Mouse (Mus musculus): ENCODE data around the gene Scamp1. TPM values are rescaled to one million over a fixed set of nuclear protein-coding genes. Genes with fewer than 3 reads are reported as not detected.

The Scamp1 gene
- polyA plus RNA-seq, 1 experiment from 2014 or later: 33.1 TPM

GRCm38 (mm10) chr13:94164501-94164900, 121.2 kb downstream of the Scamp1 start:
- Histone ChIP-seq H3K36me3 (no peaks in the 10 kb centered on the region), H3K27me3 (ENCODE audit: insufficient read depth, poor library complexity, severe bottlenecking) (peaks cover 3% of the 10 kb centered on the region; the same call in 1 of the 2 replicates), H3K27ac (no peak overlapping the region), H3K4me1 (replicated peaks) (peaks cover 12% of the 10 kb centered on the region), H3K4me3 (no peak overlapping the region), H3K9me3 (no peaks in the 10 kb centered on the region)
- DNase-seq (ENCODE audit: low spot score): no peak
- WGBS: 83% methylated on average over 6 of the region's 6 CpGs

GRCm38 (mm10) chr13:94159478-94160220, 126.0 kb downstream of the Scamp1 start:
- DNase-seq (ENCODE audit: low spot score): no peak
- Histone ChIP-seq H3K4me3 (no peak overlapping the region), H3K9me3 (no peaks in the 10 kb centered on the region), H3K27ac (no peak overlapping the region), H3K4me1 (replicated peaks) (peaks cover 24% of the 10 kb centered on the region), H3K36me3 (no peaks in the 10 kb centered on the region), H3K27me3 (ENCODE audit: insufficient read depth, poor library complexity, severe bottlenecking) (no peaks in the 10 kb centered on the region)
- WGBS: 78% methylated on average over 7 of the region's 7 CpGs

- DNase-seq (ENCODE audit: low spot score): peak; percentile 36
- Histone ChIP-seq H3K27me3 (ENCODE audit: insufficient read depth, poor library complexity, severe bottlenecking) (no peaks in the 10 kb centered on the region), H3K9me3 (no peaks in the 10 kb centered on the region), H3K4me1 (replicated peaks) (peaks cover 24% of the 10 kb centered on the region), H3K4me3 (no peak overlapping the region), H3K36me3 (no peaks in the 10 kb centered on the region), H3K27ac (no peak overlapping the region; the same call in 1 of the 2 replicates)
- WGBS: 48% methylated on average over 6 of the region's 6 CpGs
These were observed 126.7 kb downstream of the Scamp1 start for GRCm38 (mm10) chr13:94158864-94159477.

GRCm38 (mm10) chr13:94155657-94156429, 129.8 kb downstream of the Scamp1 start:
- H3K4me1 ChIP-seq (replicated peaks): peaks cover 33% of the 10 kb centered on the region
- no peak overlapping the region for H3K4me3 ChIP-seq
- H3K27me3 ChIP-seq (ENCODE audit: insufficient read depth, poor library complexity, severe bottlenecking): no peaks in the 10 kb centered on the region
- DNase-seq (ENCODE audit: low spot score): no peak
- no peaks in the 10 kb centered on the region for H3K36me3 ChIP-seq
- H3K27ac ChIP-seq: no peak overlapping the region; the same call in 1 of the 2 replicates
- WGBS: 44% methylated on average over 9 of the region's 9 CpGs
- no peaks in the 10 kb centered on the region for H3K9me3 ChIP-seq

GRCm38 (mm10) chr13:94154512-94155296, 131.0 kb downstream of the Scamp1 start:
- H3K4me1 ChIP-seq (replicated peaks): peaks cover 38% of the 10 kb centered on the region
- H3K27me3 ChIP-seq (ENCODE audit: insufficient read depth, poor library complexity, severe bottlenecking): no peaks in the 10 kb centered on the region
- DNase-seq (ENCODE audit: low spot score): no peak
- H3K27ac ChIP-seq: no peak overlapping the region
- H3K9me3 ChIP-seq: no peaks in the 10 kb centered on the region
- no peak overlapping the region for H3K4me3 ChIP-seq
- no peaks in the 10 kb centered on the region for H3K36me3 ChIP-seq
- 90% methylated on average over 15 of the region's 15 CpGs for WGBS

- Histone ChIP-seq H3K4me1 (replicated peaks) (peaks cover 27% of the 10 kb centered on the region), H3K4me3 (no peak overlapping the region), H3K27ac (no peak overlapping the region), H3K36me3 (no peaks in the 10 kb centered on the region), H3K9me3 (no peaks in the 10 kb centered on the region), H3K27me3 (ENCODE audit: insufficient read depth, poor library complexity, severe bottlenecking) (no peaks in the 10 kb centered on the region)
- DNase-seq (ENCODE audit: low spot score): no peak
- WGBS: 85% methylated on average over 6 of the region's 6 CpGs
These were observed 132.0 kb downstream of the Scamp1 start for GRCm38 (mm10) chr13:94153658-94154057.

- Histone ChIP-seq H3K9me3 (no peaks in the 10 kb centered on the region), H3K27me3 (ENCODE audit: insufficient read depth, poor library complexity, severe bottlenecking) (no peaks in the 10 kb centered on the region), H3K27ac (no peak overlapping the region), H3K4me3 (no peak overlapping the region), H3K36me3 (no peaks in the 10 kb centered on the region), H3K4me1 (replicated peaks) (peaks cover 26% of the 10 kb centered on the region)
- WGBS: 93% methylated on average over 10 of the region's 10 CpGs
- no peak for DNase-seq (ENCODE audit: low spot score)
These were observed 132.8 kb downstream of the Scamp1 start for GRCm38 (mm10) chr13:94152836-94153235.

Other genes with a start within 250 kb of the Scamp1 start
- 19.7 and 20.9 TPM in 2 replicates for gene Lhfpl2, start 228.1 kb downstream of the Scamp1 start, polyA plus RNA-seq (2016; fragmentation: Nextera tagmentation; extraction: Ambion mirVana)
- 32.7 and 36.8 TPM in 2 replicates for gene Ap3b1, start 73.1 kb upstream of the Scamp1 start, polyA plus RNA-seq (2016; fragmentation: Nextera tagmentation; extraction: Ambion mirVana)